Mouse (Mus musculus) thymus, postnatal 36 days (tissue): ENCODE data around the gene Asap2.

ENCODE experiments used
- DNase-seq, 2 experiments: peaks; one replicate each; pipeline ENCODE4 v3.0.0; 2022; ENCODE audit warnings: mixed read lengths in 2 of 2

Gene Asap2

DNA sequence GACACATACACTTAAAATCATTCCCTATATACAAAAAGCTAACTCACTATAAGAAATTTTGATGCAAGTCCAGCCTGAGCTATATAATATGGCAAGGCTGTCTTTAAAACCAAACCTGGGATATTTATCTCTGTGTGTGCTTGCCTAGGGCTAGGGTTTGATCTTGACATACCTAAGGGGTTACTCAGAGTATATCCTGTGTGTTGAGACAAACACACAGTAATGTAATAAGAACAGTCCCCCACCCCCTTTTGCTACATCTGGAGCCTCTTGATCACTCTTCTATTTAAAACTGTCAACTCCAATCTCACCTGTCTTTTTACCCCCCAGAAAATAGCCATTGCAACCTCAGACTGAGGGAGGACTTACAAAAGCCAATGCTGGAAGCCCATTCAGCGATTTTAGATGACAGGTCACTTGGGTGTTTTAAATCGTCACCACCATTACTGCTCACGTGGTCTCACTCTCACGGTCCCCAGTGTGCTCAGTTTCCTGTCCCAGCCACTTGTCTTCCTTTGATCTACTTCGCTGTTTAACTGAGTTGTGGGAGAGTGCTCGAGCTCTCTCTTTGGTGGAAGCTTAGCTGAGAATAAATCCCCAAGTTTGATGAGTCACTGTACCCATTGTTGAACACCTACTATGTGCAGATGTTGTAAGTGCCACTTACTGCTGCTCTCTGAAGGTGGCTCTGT lies 176.8 kb downstream of the Asap2 start:
- DNase-seq, result peak; percentile 38 to 50

- DNase-seq, result peak; percentile 30 to 31
Observed at GRCm38 (mm10) chr12:21167741-21168140, 177.5 kb downstream of the Asap2 start.

GRCm38 (mm10) chr12:21168149-21168548 lies 177.9 kb downstream of the Asap2 start:
- DNase-seq, result no peak

DNA sequence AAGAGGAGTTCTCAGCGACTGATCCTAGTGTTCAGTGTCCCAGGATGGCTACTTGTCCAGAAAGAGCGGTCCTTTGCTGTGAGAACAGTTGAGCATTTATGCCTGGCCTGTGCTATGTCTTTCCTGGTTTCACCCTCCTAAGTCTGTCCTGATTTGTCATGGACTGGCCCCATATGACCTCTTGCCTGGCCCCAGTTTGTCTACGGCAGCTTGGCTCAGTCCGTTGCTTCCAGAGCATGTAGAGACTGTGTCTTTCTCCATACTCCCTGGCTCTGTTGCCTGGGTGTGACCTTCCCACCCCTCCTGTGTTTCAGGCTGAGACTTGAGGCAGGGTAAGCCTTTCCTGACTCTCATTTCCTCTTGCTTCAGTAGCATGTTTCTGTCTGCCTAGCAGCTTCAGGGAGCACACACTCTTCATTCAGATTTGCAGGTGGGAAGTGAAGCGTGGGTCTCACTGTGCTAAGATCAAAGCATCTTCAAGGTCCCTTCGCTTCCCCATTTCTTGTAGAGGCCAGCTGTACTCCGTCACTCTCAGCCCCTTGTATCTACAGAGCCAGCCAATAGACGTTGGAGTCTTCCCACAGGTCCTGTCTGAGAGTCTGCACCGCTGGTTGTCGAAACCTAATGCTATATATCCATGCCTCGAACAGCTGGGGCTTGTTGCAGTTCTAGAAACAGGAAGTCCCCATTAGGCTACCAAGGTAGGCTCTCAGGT lies 181.7 kb downstream of the Asap2 start:
- peak; percentile 41 for DNase-seq

DNA sequence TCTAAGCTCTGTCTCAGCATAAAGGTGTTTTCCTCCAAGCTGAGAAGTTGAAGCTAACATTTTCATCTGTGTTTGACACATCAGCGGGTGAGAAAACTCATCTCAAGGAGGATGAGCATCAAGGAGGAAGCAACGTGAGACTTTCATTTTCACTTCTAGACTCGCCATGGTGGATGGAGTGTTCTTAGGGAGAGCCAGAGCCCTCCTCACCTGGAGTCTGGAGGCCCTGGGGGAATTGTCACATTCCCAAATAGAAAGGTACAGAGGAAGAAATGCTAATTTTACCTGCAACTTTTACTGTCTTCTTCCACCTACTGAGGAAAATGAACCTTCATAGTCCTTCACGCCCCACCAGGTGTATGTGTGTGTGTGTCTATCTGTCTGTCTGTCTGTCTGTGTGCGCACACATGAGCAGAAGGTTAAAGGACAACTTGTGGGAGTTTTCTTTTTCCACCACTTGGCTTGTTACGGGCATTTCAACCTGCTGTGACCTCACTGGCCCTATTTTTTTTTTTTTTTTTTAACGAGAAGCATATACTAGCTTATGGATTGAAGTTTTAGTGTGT lies 183.7 kb downstream of the Asap2 start:
- no peak for DNase-seq

DNA sequence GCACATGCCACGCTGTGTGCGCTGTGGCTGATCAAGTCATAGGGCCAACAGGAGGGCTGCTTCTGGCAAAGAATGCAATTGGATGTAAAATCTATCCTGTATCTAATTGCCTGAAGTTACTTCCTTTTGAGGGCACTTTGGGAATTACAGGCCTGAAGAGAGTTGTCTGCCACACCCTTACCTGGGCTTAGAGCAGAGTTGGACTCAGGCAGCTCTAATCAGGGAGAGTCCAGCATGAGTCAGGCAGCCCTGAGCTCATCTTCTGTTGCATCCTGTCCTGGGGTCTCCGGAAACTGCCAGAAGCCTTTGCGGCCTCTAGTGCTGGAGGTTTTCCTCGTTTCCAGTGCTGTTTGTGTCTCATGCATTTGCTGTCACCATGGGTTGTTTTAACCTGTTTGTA lies 186.1 kb downstream of the Asap2 start:
- no peak for DNase-seq

- no peak for DNase-seq
Observed at GRCm38 (mm10) chr12:21177123-21177698, 187.0 kb downstream of the Asap2 start.

DNA sequence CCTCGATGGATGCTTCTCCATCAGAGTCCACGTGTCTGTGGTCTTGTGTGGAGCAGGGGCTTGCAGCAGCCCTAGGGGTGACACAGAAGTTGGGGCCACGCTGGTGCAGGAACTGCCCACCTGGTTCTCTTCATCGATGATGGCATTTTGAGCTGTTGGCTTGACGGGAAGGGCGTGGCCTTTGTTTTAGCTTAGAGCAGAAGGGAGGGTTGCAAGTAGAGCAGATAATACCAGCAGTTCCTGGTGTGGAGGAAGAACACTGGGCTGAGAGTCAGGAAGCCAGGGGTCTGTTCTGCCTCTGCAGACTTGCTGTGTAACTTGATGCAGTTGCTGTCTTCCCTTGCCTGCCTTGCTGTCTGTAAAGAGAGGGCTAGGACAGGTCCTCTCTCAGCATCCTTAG lies 189.8 kb downstream of the Asap2 start:
- DNase-seq, result no peak

- no peak for DNase-seq
Observed at GRCm38 (mm10) chr12:21182786-21183185, 192.5 kb downstream of the Asap2 start.

DNA sequence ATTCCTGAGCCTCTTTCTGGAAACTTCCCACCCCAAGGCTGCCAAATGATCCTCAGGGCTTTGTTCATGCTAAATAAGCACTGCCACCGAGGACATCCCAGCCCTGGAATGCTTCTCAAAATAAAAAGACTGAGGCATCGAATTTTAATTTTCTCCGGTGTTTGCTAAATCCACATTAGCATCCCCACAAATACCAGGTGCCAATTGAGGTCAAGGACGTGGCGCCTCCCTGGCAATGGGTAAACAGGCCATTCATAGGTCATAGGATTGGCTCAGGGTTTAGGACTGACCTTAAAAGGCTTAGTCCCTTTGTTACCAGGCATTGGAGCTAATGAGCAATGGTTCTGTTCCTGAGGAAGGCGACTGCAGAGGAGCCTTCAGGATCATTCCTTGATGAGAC lies 193.1 kb downstream of the Asap2 start:
- no peak for DNase-seq

DNA sequence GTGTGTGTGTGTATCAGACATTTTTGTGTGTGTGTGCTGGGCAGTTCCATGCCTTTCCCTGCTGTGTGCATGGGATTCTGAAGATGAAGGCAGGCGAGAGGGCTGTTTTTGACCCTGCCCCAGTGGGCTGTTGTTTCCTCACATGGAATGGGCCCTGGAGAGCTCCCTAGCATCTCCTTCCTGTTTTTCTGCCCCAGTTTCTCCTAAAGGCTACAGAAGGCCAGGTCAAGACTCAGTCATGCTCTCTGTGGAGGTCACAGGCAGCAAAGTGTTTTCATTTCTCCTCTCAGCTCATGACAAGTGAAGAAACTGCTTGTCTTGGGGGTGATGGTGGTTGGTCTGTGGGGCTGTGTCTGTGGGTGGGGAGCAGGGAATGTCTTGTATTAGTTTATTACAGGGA lies 195.9 kb downstream of the Asap2 start:
- DNase-seq, result no peak

GRCm38 (mm10) chr12:21188880-21189279 lies 198.6 kb downstream of the Asap2 start:
- no peak for DNase-seq

GRCm38 (mm10) chr12:21191546-21191945 lies 201.3 kb downstream of the Asap2 start:
- no peak for DNase-seq

- no peak for DNase-seq
Observed at GRCm38 (mm10) chr12:21195497-21195896, 205.2 kb downstream of the Asap2 start.

GRCm38 (mm10) chr12:21196420-21196819 lies 206.2 kb downstream of the Asap2 start:
- no peak for DNase-seq

DNA sequence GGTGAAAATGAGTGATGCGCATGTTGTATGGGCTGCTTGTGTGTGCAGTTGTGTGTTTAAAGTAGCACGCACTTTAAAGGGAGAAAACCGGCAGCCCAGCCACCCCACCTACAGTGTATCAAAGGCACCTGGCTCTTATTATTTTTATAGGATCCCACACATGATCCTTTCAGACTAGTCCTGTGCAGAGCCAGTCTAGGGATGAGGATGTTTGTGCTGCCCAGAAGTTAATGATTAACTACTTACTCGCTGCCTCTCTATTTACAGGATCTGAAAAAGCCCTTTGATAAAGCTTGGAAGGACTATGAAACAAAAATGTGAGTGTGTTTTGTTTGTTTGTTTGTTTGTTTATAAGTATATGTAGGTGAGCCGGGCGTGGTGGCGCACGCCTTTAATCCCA lies 210.4 kb downstream of the Asap2 start:
- no peak for DNase-seq

DNA sequence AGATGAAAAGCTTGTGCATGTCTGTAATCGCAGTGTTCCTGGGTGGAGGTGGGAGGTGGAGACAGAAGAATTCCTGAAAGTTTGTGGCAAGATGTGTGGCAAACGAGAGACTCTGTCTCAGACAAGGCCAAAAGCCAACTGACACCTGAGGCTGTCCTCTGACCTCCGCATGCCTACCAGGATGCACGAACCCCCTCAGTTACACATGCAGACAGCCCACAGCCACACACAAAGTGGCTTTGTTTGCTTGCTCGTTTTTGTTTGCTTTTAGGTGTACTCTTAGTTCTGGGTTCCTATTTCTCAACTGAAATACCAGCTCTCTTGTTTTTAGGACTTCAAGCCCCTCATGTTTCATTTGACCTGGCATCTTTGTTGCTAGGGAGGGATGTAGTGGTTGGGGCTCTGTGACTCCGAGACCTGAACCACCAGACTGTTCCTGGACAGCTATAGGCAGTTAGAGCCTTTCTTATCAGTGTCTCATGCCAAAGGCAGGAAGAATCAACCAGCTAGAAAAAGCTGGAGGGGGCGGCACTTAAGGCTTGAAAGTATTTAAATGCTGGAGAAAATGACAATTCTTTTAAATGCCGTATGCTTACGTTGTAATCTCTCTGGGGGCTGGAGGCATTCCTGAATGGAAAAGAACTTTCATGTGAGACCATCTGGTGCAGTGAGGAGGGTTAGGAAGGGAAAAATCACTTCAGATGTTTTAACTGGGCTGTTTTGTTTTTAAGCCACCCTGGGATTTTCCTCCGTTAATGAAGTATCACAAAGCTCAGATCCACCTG lies 211.4 kb downstream of the Asap2 start:
- DNase-seq, result no peak

GRCm38 (mm10) chr12:21204701-21205312 lies 214.5 kb downstream of the Asap2 start:
- no peak for DNase-seq

- DNase-seq, result no peak
Observed at GRCm38 (mm10) chr12:21205799-21206198, 215.5 kb downstream of the Asap2 start.

- no peak for DNase-seq
Observed at GRCm38 (mm10) chr12:21207422-21207821, 217.2 kb downstream of the Asap2 start.

GRCm38 (mm10) chr12:21208172-21208795 lies 218.0 kb downstream of the Asap2 start:
- DNase-seq, result no peak

DNA sequence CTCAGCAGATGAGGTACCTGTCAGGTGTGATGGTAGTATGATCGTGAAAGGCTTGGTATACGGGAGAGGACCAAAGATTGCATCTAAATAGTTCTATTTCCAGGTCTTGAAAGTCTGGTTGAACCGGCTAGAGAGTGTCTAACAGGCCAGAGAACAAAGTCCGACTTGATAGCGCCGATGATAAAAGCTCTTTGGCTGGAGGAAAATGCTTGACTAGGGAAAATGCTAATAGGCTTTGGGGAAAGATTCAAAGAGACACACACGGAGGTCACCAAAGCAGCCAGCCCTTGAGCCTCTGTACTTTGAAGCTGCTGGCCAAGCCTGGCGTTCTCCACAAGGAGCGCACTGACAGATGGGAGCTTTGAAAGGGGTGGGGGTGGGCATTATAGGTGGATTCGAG lies 219.0 kb downstream of the Asap2 start:
- DNase-seq, result no peak
